Mouse (Mus musculus) lung, embryonic 16.5 days (tissue): ENCODE measurements at regions not wholly inside any gene's neighbourhood (a gene's known extent, or its start where the extent isn't known, plus 50 kb on each side); places are given as distances from the start of the nearest gene placed in this dataset.
"Not testable (repeated sequence)": the region's sequence is repeated elsewhere in the genome, so short reads cannot be mapped to it uniquely, and the experiment has no call there.

Experiments used
- ATAC-seq: fragments of 200-750 bp; cut with Nextera tagmentation; 2 replicates; pipeline ENCODE4 v1.8.0; 2017; ENCODE audit warnings: low read depth, mild to moderate bottlenecking, moderate library complexity
- H3K27ac ChIP-seq: fragments of 300-500 bp; sonication (generic); 2 replicates; pipeline ENCODE4 v1.5.1; 2014; ENCODE audit warnings: mild to moderate bottlenecking, control low read depth, low read length
- H3K27me3 ChIP-seq: fragments of 300-500 bp; sonication (generic); 2 replicates; pipeline ENCODE4 v1.6.1; 2014; ENCODE audit warnings: low read depth, low read length, mixed read lengths; ENCODE audit not compliant: control insufficient read depth, insufficient read depth
- H3K36me3 ChIP-seq: fragments of 300-500 bp; sonication (generic); 2 replicates; pipeline ENCODE4 v1.6.1; 2014; ENCODE audit warnings: low read length; ENCODE audit not compliant: control insufficient read depth, insufficient read depth
- H3K4me1 ChIP-seq: fragments of 300-500 bp; sonication (generic); replicated peaks from 2 replicates; pipeline ENCODE4 v1.6.1; 2014; ENCODE audit warnings: low read length, mixed read lengths; ENCODE audit not compliant: control insufficient read depth, insufficient read depth
- H3K4me2 ChIP-seq: fragments of 300-500 bp; sonication (generic); 2 replicates; pipeline ENCODE4 v1.6.1; 2014; ENCODE audit warnings: low read depth, low read length, control low read depth
- H3K4me3 ChIP-seq: fragments of 300-500 bp; sonication (generic); 2 replicates; pipeline ENCODE4 v1.5.1; 2014; ENCODE audit warnings: mild to moderate bottlenecking, low read length, control low read depth
- H3K9ac ChIP-seq: fragments of 300-500 bp; sonication (generic); 2 replicates; pipeline ENCODE4 v1.6.1; 2014; ENCODE audit warnings: low read length, control low read depth
- H3K9me3 ChIP-seq: fragments of 300-500 bp; sonication (generic); 2 replicates; pipeline ENCODE4 v1.6.1; 2016; ENCODE audit warnings: low read length; ENCODE audit not compliant: control insufficient read depth
- WGBS: fragments of 180-500 bp; shearing (Covaris S2); extraction: QIAGEN DNeasy Blood & Tissue Kit; methylation state at CpG from one replicate; pipeline ENCODE4 v1.1.7; 2014; 5-methylcytosine and 5-hydroxymethylcytosine counted together

DNA sequence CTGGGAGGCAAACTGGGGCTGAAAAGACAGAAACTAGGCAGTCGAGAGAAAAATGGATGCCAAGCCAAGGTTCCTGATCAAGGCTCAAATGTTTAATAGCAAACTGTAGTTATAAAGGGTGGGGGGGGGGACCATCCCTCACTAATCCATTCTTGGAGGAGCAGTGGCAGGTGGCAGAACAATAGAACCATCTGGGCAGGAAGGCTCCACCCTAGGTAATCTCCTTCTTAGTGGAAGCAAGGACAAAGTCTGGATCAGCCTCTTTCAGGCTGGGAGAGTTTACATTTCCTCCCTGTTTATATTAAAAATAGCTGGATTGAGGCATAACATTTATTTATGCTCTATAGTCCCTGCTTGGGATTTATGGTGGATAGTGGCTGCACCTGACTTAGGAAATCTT is 180.8 kb downstream of the Cdh9 start:
- no peaks in the 10 kb centered on the region for H3K36me3 ChIP-seq
- no peak overlapping the region for H3K27ac ChIP-seq
- H3K27me3 ChIP-seq: no peaks in the 10 kb centered on the region
- no peak for ATAC-seq
- no peaks in the 10 kb centered on the region; the same call in 1 of the 2 replicates for H3K9me3 ChIP-seq
- H3K4me1 ChIP-seq: no peaks in the 10 kb centered on the region
- H3K4me3 ChIP-seq: no peak overlapping the region
- 78% methylated on average over 1 of the region's 1 CpGs for WGBS
- H3K4me2 ChIP-seq: no peak overlapping the region
- H3K9ac ChIP-seq: no peak overlapping the region

DNA sequence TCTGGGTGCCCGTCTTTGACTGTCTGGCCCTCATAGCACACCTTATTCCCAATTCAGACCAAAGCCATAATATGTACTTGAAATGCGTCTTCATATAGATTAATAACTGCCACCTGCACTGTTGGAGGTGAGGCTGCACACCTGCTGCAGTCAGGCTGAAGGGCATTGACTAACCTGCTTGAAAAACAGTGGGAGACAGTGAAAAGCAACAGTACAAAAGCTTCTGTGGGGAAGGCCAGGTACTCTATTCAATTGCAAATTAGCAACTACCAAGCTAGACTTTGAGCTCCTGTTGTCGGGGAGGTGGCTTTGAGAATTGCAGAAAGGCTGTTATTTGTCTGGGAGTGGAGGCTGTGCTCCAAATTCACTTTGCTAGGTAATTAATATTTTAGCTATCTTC is 181.4 kb downstream of the Cdh9 start:
- H3K4me3 ChIP-seq, H3K4me2 ChIP-seq, H3K4me1 ChIP-seq, H3K27ac ChIP-seq, H3K9ac ChIP-seq, ATAC-seq, H3K36me3 ChIP-seq, H3K27me3 ChIP-seq, H3K9me3 ChIP-seq: not testable (repeated sequence)
- WGBS: 81% methylated on average over 3 of the region's 3 CpGs

DNA sequence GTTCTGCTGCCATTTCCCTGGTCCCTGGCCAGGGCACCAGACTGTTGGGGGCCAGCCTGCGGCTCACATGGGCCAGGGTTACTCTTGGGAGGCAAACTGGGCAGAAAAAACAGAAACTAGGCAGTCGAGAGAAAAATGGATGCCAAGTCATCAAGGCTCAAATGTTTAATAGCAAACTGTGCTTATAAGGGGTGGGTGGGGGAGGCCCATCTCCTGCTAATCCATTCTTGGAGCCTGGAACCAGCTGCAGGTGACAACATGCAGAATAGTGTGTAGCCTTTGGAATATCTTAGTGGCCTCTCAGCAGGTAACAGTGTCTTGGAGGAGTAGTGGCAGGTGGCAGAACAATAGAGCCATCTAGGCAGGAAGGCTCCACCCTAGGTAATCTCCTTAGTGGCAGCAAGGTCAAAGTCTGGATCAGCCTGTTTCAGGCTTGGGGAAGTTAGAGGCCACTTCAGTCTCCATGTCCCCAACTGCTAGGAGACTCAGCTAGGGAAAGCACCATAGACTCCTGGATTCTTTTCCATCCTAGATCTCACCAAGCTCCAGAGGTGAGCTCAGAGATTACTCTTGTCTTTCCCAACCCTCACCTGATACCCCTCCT is 186.5 kb downstream of the Cdh9 start:
- 52% methylated on average over 2 of the region's 2 CpGs for WGBS
- H3K27me3 ChIP-seq: no peaks in the 10 kb centered on the region
- H3K4me2 ChIP-seq: no peak overlapping the region
- no peak overlapping the region for H3K4me3 ChIP-seq
- no peaks in the 10 kb centered on the region for H3K4me1 ChIP-seq
- no peak overlapping the region for H3K27ac ChIP-seq
- ATAC-seq: no peak
- no peaks in the 10 kb centered on the region for H3K9me3 ChIP-seq
- H3K9ac ChIP-seq: no peak overlapping the region
- H3K36me3 ChIP-seq: no peaks in the 10 kb centered on the region

DNA sequence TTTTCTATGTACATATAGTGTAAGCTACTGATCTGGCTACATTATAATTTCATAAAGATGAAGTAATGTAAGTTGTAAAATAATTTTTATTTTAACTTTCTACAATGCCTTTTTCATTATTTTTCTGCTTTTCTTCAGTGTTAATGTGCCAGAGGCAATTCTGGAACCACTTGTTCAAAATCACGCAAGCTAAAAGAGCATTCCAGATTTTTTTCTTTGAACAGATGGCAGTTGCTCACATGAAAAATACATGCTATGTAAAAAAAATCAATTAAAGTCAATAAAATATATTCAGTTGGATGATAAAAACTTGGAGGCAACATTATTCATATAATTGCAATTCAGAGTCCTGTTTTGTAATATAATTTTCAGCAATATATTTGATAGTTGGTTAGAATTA is 194.7 kb downstream of the Cdh9 start:
- H3K36me3 ChIP-seq: no peaks in the 10 kb centered on the region
- no peaks in the 10 kb centered on the region for H3K4me1 ChIP-seq
- 87% methylated on average over 1 of the region's 1 CpGs for WGBS
- no peaks in the 10 kb centered on the region for H3K27me3 ChIP-seq
- no peak overlapping the region for H3K27ac ChIP-seq
- no peak for ATAC-seq
- H3K4me2 ChIP-seq: no peak overlapping the region
- no peak overlapping the region for H3K9ac ChIP-seq
- H3K9me3 ChIP-seq: no peaks in the 10 kb centered on the region
- no peak overlapping the region for H3K4me3 ChIP-seq

DNA sequence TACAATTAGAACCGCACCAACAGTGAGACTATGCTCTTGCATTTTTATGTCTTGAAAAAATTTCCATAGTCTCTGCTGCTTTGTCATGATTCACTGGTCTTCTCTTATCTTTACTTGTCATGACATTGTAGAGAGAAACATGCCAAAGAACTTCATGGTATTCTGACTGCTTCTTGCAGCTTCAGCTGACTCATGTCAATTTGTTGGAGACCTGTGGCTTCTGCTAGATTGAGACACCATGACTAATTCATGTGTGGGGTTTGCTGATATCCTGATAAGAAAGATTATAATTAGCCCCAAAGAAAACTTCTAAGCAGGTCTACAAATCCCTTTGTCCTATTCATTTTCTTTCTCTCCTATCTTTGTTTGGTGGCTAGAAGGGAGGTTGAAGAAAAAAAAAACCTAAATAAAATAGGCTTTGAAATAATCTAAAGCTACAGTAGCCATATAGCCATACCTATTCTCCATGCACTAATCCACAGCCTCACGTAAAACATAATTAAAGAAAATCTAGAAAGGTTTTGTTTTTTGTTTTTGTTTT is 204.7 kb downstream of the Cdh9 start:
- 90% methylated on average over 2 of the region's 2 CpGs for WGBS
- ATAC-seq: no peak
- H3K4me1 ChIP-seq: no peaks in the 10 kb centered on the region
- no peak overlapping the region for H3K9ac ChIP-seq
- H3K4me3 ChIP-seq: no peak overlapping the region
- H3K4me2 ChIP-seq: no peak overlapping the region
- H3K27me3 ChIP-seq: no peaks in the 10 kb centered on the region
- H3K36me3 ChIP-seq: no peaks in the 10 kb centered on the region
- no peaks in the 10 kb centered on the region for H3K9me3 ChIP-seq
- no peak overlapping the region for H3K27ac ChIP-seq

DNA sequence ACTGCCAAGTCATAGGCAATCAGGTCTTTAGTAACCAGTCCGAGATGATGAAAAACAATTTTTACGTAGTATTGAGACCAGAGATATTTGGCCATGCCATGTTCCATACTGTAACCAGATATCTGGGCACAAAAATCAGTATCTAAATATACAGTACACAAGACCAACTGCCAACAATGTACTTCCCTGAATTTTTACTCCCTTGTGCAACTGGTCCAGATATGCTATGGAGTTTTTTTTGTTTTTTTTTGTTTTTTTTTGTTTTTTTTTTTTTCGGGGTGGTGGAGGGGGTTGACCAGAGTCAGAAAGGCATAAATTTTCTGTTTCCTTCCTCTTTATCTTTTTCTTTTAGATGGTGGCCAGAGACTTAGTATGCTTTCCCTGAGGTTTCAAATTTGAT is 205.9 kb downstream of the Cdh9 start:
- Histone ChIP-seq H3K9me3 (no peaks in the 10 kb centered on the region), H3K27me3 (no peaks in the 10 kb centered on the region), H3K4me1 (no peaks in the 10 kb centered on the region), H3K9ac (no peak overlapping the region), H3K4me3 (no peak overlapping the region), H3K36me3 (no peaks in the 10 kb centered on the region), H3K27ac (no peak overlapping the region), H3K4me2 (no peak overlapping the region)
- WGBS: 79% methylated on average over 3 of the region's 3 CpGs
- ATAC-seq: no peak

DNA sequence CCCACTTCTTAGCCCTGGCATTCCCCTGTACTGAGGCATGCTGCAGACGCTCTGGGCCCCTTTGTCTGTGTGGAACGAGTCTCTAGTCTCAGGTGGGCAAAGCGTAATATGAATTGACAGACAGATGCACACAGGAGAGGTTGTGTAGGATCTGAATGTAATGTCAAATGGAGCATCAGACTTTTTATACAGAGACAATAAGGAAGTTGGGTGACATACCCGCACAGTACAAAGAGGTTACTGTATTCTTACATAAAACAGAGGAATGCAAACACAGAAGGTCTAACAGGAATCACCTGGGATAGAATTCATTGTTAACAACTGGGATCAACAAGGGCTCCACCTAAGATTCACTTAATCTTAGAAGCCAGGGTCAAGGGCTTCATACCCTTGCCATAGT is 247.3 kb downstream of the Cdh9 start:
- WGBS: 78% methylated on average over 4 of the region's 4 CpGs
- H3K9me3 ChIP-seq, H3K27ac ChIP-seq, H3K9ac ChIP-seq, H3K27me3 ChIP-seq, H3K36me3 ChIP-seq, H3K4me1 ChIP-seq, H3K4me3 ChIP-seq, ATAC-seq, H3K4me2 ChIP-seq: not testable (repeated sequence)

DNA sequence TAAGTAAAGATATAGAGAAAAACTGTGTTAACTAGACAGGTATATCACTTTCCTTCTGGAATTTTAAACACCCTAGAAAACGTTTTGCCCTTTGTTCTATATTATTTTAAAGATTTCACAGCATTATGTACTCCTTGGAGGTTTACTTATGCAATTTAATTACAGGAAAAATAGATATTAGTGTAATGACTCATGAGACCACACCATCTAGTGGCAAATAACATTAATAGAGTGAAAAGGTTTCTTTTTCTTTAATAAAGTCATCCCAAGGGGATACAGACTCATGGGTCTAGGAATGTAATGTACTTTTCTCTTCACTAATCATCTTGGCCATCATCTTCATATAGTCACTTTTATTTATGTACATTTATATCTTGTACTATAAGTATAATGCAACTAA is 262.3 kb downstream of the Cdh9 start:
- Histone ChIP-seq H3K9ac (no peak overlapping the region), H3K4me2 (no peak overlapping the region), H3K36me3 (no peaks in the 10 kb centered on the region), H3K4me1 (no peaks in the 10 kb centered on the region), H3K9me3 (no peaks in the 10 kb centered on the region), H3K4me3 (no peak overlapping the region), H3K27me3 (no peaks in the 10 kb centered on the region), H3K27ac (no peak overlapping the region)
- 2% methylated on average over 1 of the region's 1 CpGs for WGBS
- no peak for ATAC-seq

DNA sequence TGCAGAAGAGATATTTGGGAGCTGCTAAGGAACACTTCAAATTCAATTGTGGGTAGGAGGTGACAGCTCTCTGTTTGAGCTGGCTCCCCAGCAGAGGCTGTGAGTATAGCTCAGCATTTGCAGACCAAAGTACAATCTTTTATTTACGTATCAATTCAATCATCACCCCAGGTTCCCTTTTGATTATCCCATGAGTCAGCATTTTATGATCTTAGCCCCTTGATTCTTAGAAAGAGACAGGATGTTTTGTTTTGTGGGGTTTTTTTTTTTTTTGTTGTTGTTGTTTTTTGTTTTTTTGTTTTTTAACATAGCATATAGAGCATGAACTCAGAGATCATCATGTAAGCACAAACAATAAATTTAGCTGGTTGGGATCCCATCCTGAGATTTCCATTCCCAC is 267.1 kb downstream of the Cdh9 start:
- H3K4me1 ChIP-seq: no peaks in the 10 kb centered on the region
- no peak overlapping the region for H3K9ac ChIP-seq
- no peak overlapping the region for H3K4me3 ChIP-seq
- WGBS: 76% methylated on average over 1 of the region's 1 CpGs
- H3K27ac ChIP-seq: no peak overlapping the region
- ATAC-seq: no peak
- H3K36me3 ChIP-seq: no peaks in the 10 kb centered on the region
- no peaks in the 10 kb centered on the region for H3K27me3 ChIP-seq
- no peaks in the 10 kb centered on the region for H3K9me3 ChIP-seq
- H3K4me2 ChIP-seq: no peak overlapping the region

DNA sequence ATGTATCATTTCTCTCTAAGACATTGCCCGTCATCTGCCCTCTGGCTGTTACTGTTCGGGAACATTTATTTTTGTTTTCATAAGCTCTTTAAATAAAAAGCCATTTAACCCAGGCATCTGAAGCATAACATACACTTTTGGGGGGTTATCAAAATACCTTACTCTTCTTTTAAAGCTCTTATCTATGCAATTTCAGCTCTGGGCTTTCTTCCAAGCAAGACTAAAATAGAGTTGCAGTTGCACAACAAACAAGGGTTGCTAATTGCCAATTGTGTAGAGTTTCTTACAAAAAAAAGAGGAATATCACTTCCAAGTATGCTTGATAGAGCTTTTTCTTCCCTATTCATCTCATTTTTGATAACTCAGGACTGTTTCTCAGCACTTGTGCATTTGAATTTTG is 277.6 kb downstream of the Cdh9 start:
- 46% methylated on average over 2 of the region's 2 CpGs for WGBS
- no peak overlapping the region for H3K9ac ChIP-seq
- no peak for ATAC-seq
- H3K27ac ChIP-seq: no peak overlapping the region
- H3K9me3 ChIP-seq: no peaks in the 10 kb centered on the region
- no peak overlapping the region for H3K4me3 ChIP-seq
- no peaks in the 10 kb centered on the region for H3K4me1 ChIP-seq
- H3K36me3 ChIP-seq: no peaks in the 10 kb centered on the region
- H3K27me3 ChIP-seq: no peaks in the 10 kb centered on the region
- no peak overlapping the region for H3K4me2 ChIP-seq
